Mouse (Mus musculus) adrenal gland, adult 2 months (tissue): ENCODE results near the gene Fto. TPM values are rescaled to one million over a fixed set of nuclear protein-coding genes. Genes with fewer than 3 reads are reported as not detected.
A peak's percentile ranks its signal among the peaks of the same experiment; 100 is the strongest.

Experiments
- DNase-seq: peaks from one replicate; pipeline ENCODE4 v3.0.0; 2021
- polyA plus RNA-seq: library from polyadenylated mRNA; depleted of rRNA; stranded (reverse); fragments of >200 nt; gene quantifications from 2 replicates; pipeline ENCODE4 v1.2.3, GENCODE M21; 2012
- total RNA-seq, 2 experiments: library from RNA; stranded (reverse); gene quantifications; 2 replicates each; pipeline ENCODE4 v1.2.3; 2021

Gene Fto
- total and polyA plus RNA-seq, 3 experiments, result 22.0 to 77.1 (median 74.8) TPM

GRCm38 (mm10) chr8:91613603-91614002 lies 300.3 kb downstream of the Fto start:
- DNase-seq, result no peak

DNA sequence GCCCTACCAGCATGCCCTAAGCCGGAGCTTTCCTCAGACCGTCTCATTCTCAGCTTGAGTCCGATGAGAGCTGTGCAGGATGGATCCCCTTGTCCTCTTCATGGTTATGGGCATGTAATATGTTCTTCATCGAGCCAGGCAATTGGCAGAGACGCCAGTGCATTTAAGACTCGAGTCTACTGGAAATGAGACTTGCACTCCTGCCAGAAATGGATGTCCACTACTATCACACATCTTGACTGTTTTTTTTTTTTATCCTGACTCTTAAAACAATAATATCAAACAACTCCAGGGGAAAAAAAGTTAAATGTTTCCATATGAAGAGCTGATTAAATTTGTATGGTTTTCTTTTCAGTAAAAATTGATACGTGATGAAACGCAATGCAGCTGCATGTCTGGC lies 301.9 kb downstream of the Fto start:
- DNase-seq, result no peak

DNA sequence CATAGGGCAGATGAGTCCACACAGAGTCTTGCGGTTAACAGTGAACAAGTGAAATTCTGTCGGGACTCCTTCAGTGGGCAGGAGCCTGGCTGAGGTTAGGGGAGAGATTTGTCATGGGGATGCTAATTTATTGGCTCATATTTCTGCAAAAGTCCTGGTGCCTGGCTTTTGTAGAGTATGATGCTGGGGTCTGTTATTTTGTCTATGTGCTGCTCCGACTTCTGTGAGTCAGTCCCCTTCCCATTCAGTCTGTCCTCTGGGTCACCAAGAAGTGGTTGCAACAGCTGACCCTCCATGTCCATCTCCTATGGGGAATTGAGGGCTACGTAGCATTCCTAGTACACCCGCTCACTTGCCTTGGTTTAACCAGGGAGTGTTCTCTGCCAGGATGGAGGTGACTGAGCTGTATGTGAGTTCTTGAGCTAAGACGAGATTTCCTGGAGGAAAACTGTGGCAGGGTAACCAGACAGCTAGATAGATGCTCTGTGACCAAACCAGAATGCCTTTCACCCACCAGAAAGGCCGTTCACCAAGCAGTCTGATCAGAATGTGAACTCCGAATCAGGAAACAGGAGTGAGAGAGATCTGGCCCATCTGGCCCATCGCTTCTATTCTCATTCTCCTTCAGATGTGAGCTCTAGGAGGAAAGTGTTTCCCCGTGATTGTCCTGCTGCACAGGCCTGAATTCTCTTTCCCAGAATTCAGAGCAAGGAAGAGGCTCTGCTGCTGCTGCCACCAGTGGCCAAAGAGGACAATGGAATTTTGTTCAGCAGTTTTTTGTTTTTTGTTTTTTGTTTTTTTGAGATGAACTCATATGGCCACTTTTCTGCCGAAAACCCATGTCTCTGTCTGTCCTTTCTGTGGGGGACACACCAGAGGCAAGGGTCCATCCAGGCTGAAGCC lies 302.7 kb downstream of the Fto start:
- DNase-seq, result no peak

DNA sequence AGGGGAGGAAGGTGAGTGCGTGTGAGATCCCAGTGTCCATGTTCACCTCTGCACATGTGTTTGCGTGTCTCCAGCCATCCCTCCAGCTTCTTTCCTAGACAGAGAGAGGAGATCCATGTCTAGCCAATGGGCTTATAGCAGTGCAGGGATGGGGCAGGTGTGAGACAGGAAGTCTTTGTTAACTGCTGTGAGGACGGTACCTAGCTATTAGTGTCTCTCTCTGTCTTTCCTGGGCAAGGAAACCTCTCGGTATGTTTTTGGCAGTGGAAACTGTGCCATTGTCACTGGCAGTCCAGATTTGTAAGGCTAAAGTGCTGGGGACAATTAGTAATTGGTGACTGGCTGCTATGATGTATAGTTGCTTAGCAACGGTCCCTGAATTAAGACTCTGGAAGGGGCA lies 304.4 kb downstream of the Fto start:
- no peak for DNase-seq

DNA sequence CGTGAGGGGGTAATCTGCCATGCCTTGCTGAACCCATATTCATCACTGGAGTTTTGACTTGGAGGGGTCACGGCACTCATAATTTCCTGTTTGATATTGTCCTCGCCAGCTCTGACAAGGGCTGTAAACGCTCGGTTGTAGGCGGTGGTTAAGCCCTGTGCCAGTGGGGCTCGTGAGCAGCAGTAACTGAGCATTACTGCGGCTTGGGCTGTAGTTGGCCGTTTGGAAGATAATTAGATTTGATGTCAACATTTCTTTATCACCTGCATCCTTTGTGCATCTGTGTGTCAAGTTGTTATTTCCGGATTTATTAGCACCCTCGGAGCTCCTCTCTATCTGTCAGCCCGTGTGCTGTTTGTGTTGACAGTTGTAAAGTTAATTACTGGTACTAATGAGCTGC lies 309.4 kb downstream of the Fto start:
- DNase-seq, result no peak

GRCm38 (mm10) chr8:91625686-91626558 lies 312.6 kb downstream of the Fto start:
- DNase-seq, result no peak

DNA sequence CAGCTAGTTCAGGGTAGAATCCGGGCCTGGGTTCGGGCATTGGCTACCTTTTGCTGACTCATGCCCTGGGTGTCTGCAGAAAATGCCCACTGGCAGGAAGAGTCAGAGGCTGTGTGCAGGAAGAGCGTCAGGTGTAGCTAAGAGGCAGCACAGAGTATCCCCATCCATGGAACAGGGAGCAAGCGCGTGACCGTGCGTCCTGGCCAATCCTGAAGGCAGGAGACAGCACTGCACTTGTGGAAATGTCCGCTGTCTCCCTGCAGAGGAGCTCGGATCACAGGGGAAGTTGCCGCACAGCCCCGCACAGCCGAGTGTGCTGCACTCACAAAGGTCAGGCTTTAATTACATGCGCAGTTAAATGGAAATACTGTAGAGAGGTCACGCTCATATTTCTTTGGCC lies 316.3 kb downstream of the Fto start:
- DNase-seq, result peak; percentile 15

DNA sequence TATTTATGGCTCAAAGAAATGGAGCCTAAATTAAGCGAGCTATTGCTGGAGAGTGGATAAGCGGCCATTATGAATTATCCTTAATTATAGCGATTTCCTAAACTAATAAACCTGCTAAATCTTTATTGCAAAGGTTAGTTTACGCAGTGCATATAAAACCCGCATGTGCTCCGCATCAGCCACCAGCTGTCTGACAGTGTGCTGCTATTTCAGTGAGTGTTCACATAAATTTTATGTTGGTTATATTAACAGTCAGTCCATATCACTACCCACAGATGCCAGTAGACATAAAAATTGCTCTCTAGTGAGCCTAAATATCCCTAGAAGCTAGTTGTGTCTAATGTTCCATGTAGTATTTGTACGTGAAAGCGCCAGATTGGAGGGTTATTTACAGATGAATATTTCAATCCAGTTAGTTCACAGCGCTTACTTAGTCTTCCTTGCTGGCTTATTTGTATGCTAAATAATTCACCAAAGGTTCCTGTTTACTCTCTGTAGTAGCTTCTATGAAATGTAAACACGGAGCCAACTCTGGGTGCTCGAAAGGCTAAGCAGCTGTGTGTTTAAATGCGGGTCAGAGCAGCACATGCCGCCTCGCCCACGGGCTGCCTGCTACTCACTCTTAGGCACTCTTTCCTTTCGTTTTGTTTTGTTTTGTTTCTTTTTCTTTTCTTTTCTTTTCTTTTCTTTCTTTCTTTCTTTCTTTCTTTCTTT lies 317.2 kb downstream of the Fto start:
- DNase-seq, result no peak

DNA sequence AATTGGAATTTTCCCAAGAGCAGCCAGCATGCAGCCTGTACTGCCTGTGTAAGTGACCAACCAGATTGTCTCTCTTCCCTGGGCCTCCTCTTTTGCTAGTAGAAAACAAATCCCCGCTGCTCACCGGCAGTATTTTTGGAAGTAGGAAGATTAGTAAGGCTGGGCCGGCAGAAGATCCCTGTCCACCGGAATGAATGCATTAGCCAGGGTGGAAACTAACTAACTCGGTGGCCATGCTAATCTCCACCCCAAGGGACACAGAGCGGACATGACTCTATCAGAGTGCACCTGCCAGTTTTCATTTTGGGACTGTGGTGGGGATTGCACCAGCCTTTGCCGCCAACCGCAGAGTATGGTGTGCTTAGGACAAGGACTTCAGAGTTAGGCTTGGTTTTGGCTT lies 319.1 kb downstream of the Fto start:
- DNase-seq, result no peak

DNA sequence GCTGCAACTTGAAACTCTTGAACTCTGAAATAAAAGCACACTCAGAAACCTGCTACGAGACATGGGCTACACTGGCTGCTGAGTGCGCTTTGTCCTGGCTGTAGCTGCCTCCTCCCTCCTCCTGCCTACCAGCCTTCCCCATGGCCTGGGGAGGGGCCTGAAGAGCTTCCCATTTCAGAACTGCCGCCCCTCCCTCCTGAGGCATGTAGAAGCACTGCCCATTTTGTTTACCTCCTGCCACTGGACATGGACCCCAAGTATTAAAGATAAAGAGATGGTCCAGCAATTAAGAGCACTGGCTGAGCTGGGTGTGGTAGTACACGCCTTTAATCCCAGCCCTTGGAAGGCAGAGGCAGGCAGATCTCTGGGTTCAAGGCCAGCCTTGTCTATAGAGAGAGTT lies 322.1 kb downstream of the Fto start:
- no peak for DNase-seq

DNA sequence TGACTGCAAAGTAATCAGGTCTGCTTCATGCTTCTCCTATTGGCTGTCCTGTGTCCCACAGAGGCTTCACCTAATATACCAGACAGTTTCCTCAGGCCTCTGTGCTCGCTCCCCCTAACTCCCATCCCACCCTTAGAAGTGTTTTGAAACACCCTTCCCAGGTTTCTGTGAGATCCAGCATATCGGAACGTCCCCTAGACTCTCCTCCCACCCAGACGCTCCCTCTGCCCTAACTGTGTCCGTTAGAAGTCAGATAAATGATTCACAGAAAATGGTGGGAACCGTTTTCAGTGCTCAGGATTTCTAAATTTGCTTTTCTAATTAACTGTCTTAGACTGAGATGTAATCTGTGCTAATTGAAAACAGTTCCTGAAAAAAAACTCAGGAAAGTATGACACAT lies 323.6 kb downstream of the Fto start:
- no peak for DNase-seq

DNA sequence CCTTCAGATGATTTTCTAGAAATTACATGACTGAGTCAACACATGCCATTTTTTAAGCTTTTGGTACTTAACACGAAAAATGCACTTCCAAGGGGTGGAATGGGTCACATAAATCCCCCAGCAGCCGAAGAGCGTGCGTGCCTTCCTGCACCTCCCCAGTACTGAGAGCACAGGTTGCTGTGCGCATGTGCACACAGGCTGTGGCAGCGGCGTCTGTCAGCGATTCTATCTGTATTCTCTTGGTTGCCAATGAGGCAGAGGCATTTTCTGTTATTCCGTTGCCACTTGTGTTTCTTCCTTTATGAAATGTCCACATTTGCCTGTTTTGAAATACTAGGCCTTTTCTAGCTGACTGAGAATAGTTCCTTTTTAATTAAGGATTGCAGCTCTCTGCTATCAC lies 324.4 kb downstream of the Fto start:
- DNase-seq, result no peak

GRCm38 (mm10) chr8:91638256-91638655 lies 324.9 kb downstream of the Fto start:
- DNase-seq, result no peak

DNA sequence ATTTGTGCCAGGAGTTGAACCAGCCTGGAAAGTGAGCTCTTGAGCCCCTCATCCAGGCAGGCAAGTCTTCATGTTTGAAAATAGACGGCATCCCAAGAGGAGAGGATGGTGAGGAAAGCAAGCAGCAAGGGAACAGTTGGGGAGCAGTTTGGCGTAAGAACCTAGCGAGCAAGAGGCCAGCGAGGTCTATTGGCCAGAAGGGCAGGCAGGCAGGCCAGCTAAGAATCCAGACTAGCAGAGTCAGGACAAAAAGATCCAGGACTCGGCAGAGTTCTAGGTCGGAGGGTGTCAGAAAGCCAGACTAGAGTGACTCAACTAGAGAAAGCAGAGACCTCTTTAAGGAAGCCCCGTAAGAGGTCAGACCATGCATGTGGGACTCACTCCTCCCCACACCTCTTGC lies 327.1 kb downstream of the Fto start:
- DNase-seq, result no peak

GRCm38 (mm10) chr8:91645484-91645883 lies 332.2 kb downstream of the Fto start:
- DNase-seq, result peak; percentile 27

GRCm38 (mm10) chr8:91647959-91648358 lies 334.6 kb downstream of the Fto start:
- no peak for DNase-seq

DNA sequence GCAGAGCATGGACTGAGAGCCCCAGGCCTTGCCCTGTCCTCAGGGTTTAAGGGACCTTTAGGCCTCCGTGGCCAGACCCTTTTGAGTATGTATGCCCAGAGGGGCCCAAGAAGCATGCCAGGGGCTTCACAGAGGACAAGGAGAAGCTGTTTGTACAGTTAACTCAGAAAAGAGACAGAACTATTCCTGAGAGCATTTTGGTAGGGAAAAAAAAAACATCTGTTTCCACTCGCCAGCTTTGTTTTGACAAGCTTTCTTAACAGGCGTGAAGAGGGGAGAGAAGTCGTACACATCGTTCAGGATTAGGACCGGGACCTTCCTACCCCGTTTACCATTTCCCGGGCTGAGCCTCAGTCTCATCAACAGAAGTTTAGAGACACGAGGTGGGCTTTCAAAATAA lies 335.5 kb downstream of the Fto start:
- no peak for DNase-seq

GRCm38 (mm10) chr8:91653561-91653960 lies 340.2 kb downstream of the Fto start:
- no peak for DNase-seq

DNA sequence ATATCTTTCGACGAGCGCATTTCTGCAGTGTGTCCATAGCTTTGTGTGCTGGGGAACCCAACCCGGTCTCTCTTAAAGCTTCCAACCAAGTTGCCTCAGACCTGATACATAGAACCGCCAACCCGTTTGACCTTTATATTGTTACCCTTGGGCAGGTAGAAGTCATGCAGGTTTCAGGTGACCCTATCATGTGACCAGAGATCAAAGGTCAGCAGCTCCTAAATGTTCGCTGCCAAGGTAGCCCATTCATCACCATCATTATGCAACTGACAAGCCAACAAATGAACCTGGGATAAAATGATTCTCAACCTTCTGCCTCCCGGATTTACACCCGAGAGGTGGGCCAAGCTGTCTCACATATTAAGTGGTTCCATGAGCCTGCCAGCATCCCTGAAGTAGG lies 344.1 kb downstream of the Fto start:
- DNase-seq, result no peak

GRCm38 (mm10) chr8:91660879-91661278 lies 347.6 kb downstream of the Fto start:
- DNase-seq, result no peak

GRCm38 (mm10) chr8:91669461-91670071 lies 356.2 kb downstream of the Fto start:
- no peak for DNase-seq

- no peak for DNase-seq
Measured at GRCm38 (mm10) chr8:91676928-91677327, 363.6 kb downstream of the Fto start.
